Mouse (Mus musculus): ENCODE data around the gene Fam206a.

Fam206a gene

GRCm38 (mm10) chr4:56845896-56846533 lies 43.9 kb downstream of the Fam206a start:
- DNase-seq = no peak

- no peak for DNase-seq
Measured at GRCm38 (mm10) chr4:56847400-56847799, 45.3 kb downstream of the Fam206a start.

GRCm38 (mm10) chr4:56848044-56848443 lies 45.9 kb downstream of the Fam206a start:
- no peak for DNase-seq

GRCm38 (mm10) chr4:56850724-56851123 lies 48.6 kb downstream of the Fam206a start:
- peak; percentile 45 for DNase-seq

GRCm38 (mm10) chr4:56855935-56856334 lies 53.8 kb downstream of the Fam206a start:
- DNase-seq = no peak

GRCm38 (mm10) chr4:56856371-56856949 lies 54.3 kb downstream of the Fam206a start:
- no peak for DNase-seq

- no peak for DNase-seq
Measured at GRCm38 (mm10) chr4:56858733-56859132, 56.6 kb downstream of the Fam206a start.

All from embryo, embryonic 11 days (tissue).